Mouse (Mus musculus) embryonic facial prominence, embryonic 12.5 days (tissue): ENCODE data around the gene Ropn1. TPM values are rescaled to one million over a fixed set of nuclear protein-coding genes. Genes with fewer than 3 reads are reported as not detected.
"Not testable (repeated sequence)": the region's sequence is repeated elsewhere in the genome, so short reads cannot be mapped to it uniquely, and the experiment has no call there.

ENCODE experiments used
- ATAC-seq: fragments of 200-750 bp; cut with Nextera tagmentation; 2 replicates; pipeline ENCODE4 v1.8.0; 2017; ENCODE audit not compliant: insufficient number of reproducible peaks, insufficient read depth, low FRiP score, low TSS enrichment
- H3K27ac ChIP-seq: fragments of 300-500 bp; sonication (generic); 2 replicates; pipeline ENCODE4 v1.5.1; 2016; ENCODE audit warnings: mild to moderate bottlenecking
- H3K27me3 ChIP-seq: fragments of 300-500 bp; sonication (generic); 2 replicates; pipeline ENCODE4 v1.6.1; 2016; ENCODE audit warnings: mild to moderate bottlenecking, moderate library complexity
- H3K36me3 ChIP-seq: fragments of 300-500 bp; sonication (generic); 2 replicates; pipeline ENCODE4 v1.6.1; 2016; ENCODE audit warnings: mild to moderate bottlenecking
- H3K4me1 ChIP-seq: fragments of 300-500 bp; sonication (generic); 2 replicates; pipeline ENCODE4 v1.6.1; 2016
- H3K4me2 ChIP-seq: fragments of 300-500 bp; sonication (generic); replicated peaks from 2 replicates; pipeline ENCODE4 v1.6.1; 2016; ENCODE audit warnings: mild to moderate bottlenecking, moderate library complexity
- H3K4me3 ChIP-seq: fragments of 300-500 bp; sonication (generic); 2 replicates; pipeline ENCODE4 v1.5.1; 2016; ENCODE audit warnings: mild to moderate bottlenecking
- H3K9ac ChIP-seq: fragments of 300-500 bp; sonication (generic); 2 replicates; pipeline ENCODE4 v1.6.1; 2016; ENCODE audit warnings: mild to moderate bottlenecking, moderate library complexity
- H3K9me3 ChIP-seq: fragments of 300-500 bp; sonication (generic); 2 replicates; pipeline ENCODE4 v1.6.1; 2016; ENCODE audit warnings: mild to moderate bottlenecking, moderate library complexity
- WGBS: fragments of 180-500 bp; shearing (Covaris S2); methylation state at CpG from one replicate; pipeline ENCODE4 v1.1.7; 2016; 5-methylcytosine and 5-hydroxymethylcytosine counted together
- polyA plus RNA-seq: library from polyadenylated mRNA; unstranded; fragments of >200 nt; fragmentation: Nextera tagmentation; extraction: Ambion mirVana; gene quantifications from 2 replicates; pipeline ENCODE4 v1.2.1, GENCODE M21; 2016

The Ropn1 gene
- polyA plus RNA-seq, 1 experiment from 2014 or later: not detected

GRCm38 (mm10) chr16:34657566-34657965, 7.8 kb downstream of the Ropn1 start:
- H3K4me3 ChIP-seq: peak overlapping the region; percentile 25
- ATAC-seq, H3K27ac ChIP-seq, H3K9ac ChIP-seq, H3K4me1 ChIP-seq, H3K9me3 ChIP-seq, H3K36me3 ChIP-seq, H3K27me3 ChIP-seq: not testable (repeated sequence)
- H3K4me2 ChIP-seq: peak overlapping the region; percentile 59
- 3% methylated on average over 16 of the region's 16 CpGs for WGBS

- Histone ChIP-seq H3K9ac (no peak overlapping the region), H3K4me3 (peak overlapping the region; percentile 25; the same call in 1 of the 2 replicates), H3K9me3 (no peaks in the 10 kb centered on the region), H3K27me3 (0 out of 2 replicates have a peak, but pooled peaks cover 4% of the 10 kb centered on the region), H3K4me1 (peaks cover 5% of the 10 kb centered on the region; the same call in 1 of the 2 replicates), H3K4me2 (peak overlapping the region; percentile 59), H3K27ac (no peak overlapping the region), H3K36me3 (no peaks in the 10 kb centered on the region)
- ATAC-seq: no peak
- 32% methylated on average over 5 of the region's 5 CpGs for WGBS
Measured at GRCm38 (mm10) chr16:34657983-34658382, 8.3 kb downstream of the Ropn1 start.

- 35% methylated on average over 11 of the region's 11 CpGs for WGBS
- Histone ChIP-seq H3K4me2 (peak overlapping the region; percentile 59), H3K27ac (no peak overlapping the region), H3K4me1 (peaks cover 6% of the 10 kb centered on the region; the same call in 1 of the 2 replicates), H3K9ac (no peak overlapping the region), H3K27me3 (0 out of 2 replicates have a peak, but pooled peaks cover 4% of the 10 kb centered on the region), H3K4me3 (peak overlapping the region; percentile 25; the same call in 1 of the 2 replicates), H3K36me3 (no peaks in the 10 kb centered on the region), H3K9me3 (no peaks in the 10 kb centered on the region)
- peak; percentile 73; the same call in 1 of the 2 replicates for ATAC-seq
Measured at GRCm38 (mm10) chr16:34658388-34658787, 8.7 kb downstream of the Ropn1 start.

- peaks cover 14% of the 10 kb centered on the region; the same call in 1 of the 2 replicates for H3K27me3 ChIP-seq
- no peak for ATAC-seq
- H3K36me3 ChIP-seq: no peaks in the 10 kb centered on the region
- H3K9me3 ChIP-seq: no peaks in the 10 kb centered on the region
- H3K27ac ChIP-seq: no peak overlapping the region
- no peak overlapping the region for H3K4me2 ChIP-seq
- 0 out of 2 replicates have a peak, but pooled peaks cover 3% of the 10 kb centered on the region for H3K4me1 ChIP-seq
- WGBS: 77% methylated on average over 3 of the region's 3 CpGs
- no peak overlapping the region for H3K4me3 ChIP-seq
- H3K9ac ChIP-seq: no peak overlapping the region
Measured at GRCm38 (mm10) chr16:34664553-34664952, 14.8 kb downstream of the Ropn1 start.

- Histone ChIP-seq H3K27ac (no peak overlapping the region), H3K9ac (no peak overlapping the region), H3K4me1 (0 out of 2 replicates have a peak, but pooled peaks cover 3% of the 10 kb centered on the region), H3K27me3 (peaks cover 10% of the 10 kb centered on the region; the same call in 1 of the 2 replicates), H3K4me2 (peak overlapping the region; percentile 34), H3K36me3 (no peaks in the 10 kb centered on the region), H3K9me3 (no peaks in the 10 kb centered on the region), H3K4me3 (no peak overlapping the region)
- 13% methylated on average over 20 of the region's 20 CpGs for WGBS
- ATAC-seq: no peak; the same call in 1 of the 2 replicates
Measured at GRCm38 (mm10) chr16:34667031-34667726, 17.5 kb downstream of the Ropn1 start.

GRCm38 (mm10) chr16:34668341-34668740, 18.6 kb downstream of the Ropn1 start:
- H3K27me3 ChIP-seq: peaks cover 9% of the 10 kb centered on the region; the same call in 1 of the 2 replicates
- H3K36me3 ChIP-seq: no peaks in the 10 kb centered on the region
- 0 out of 2 replicates have a peak, but pooled peaks have one; percentile 10 for ATAC-seq
- H3K4me1 ChIP-seq: no peaks in the 10 kb centered on the region
- no peak overlapping the region for H3K4me2 ChIP-seq
- no peak overlapping the region for H3K4me3 ChIP-seq
- no peak overlapping the region for H3K27ac ChIP-seq
- no peaks in the 10 kb centered on the region for H3K9me3 ChIP-seq
- no peak overlapping the region for H3K9ac ChIP-seq
- WGBS: 80% methylated on average over 9 of the region's 9 CpGs

GRCm38 (mm10) chr16:34671966-34672365, 22.2 kb downstream of the Ropn1 start:
- no peaks in the 10 kb centered on the region for H3K36me3 ChIP-seq
- no peak overlapping the region for H3K27ac ChIP-seq
- H3K27me3 ChIP-seq: 0 out of 2 replicates have a peak, but pooled peaks cover 4% of the 10 kb centered on the region
- WGBS: 68% methylated on average over 7 of the region's 7 CpGs
- no peak overlapping the region for H3K4me2 ChIP-seq
- H3K4me1 ChIP-seq: no peaks in the 10 kb centered on the region
- ATAC-seq: no peak
- H3K9ac ChIP-seq: no peak overlapping the region
- H3K9me3 ChIP-seq: no peaks in the 10 kb centered on the region
- H3K4me3 ChIP-seq: no peak overlapping the region

- Histone ChIP-seq H3K4me2 (no peak overlapping the region), H3K4me1 (no peaks in the 10 kb centered on the region), H3K27me3 (no peaks in the 10 kb centered on the region), H3K27ac (no peak overlapping the region), H3K36me3 (no peaks in the 10 kb centered on the region), H3K9ac (no peak overlapping the region), H3K4me3 (no peak overlapping the region), H3K9me3 (no peaks in the 10 kb centered on the region)
- 75% methylated on average over 3 of the region's 3 CpGs for WGBS
- no peak for ATAC-seq
Measured at GRCm38 (mm10) chr16:34672822-34673221, 23.1 kb downstream of the Ropn1 start.

- Histone ChIP-seq H3K9ac (no peak overlapping the region), H3K4me1 (no peaks in the 10 kb centered on the region), H3K27ac (no peak overlapping the region), H3K36me3 (no peaks in the 10 kb centered on the region), H3K4me2 (no peak overlapping the region), H3K27me3 (no peaks in the 10 kb centered on the region), H3K9me3 (no peaks in the 10 kb centered on the region), H3K4me3 (no peak overlapping the region)
- ATAC-seq: no peak
- 92% methylated on average over 6 of the region's 6 CpGs for WGBS
Measured at GRCm38 (mm10) chr16:34674365-34674764, 24.6 kb downstream of the Ropn1 start.

GRCm38 (mm10) chr16:34681823-34682222, 32.1 kb downstream of the Ropn1 start:
- ATAC-seq: no peak
- H3K36me3 ChIP-seq: no peaks in the 10 kb centered on the region
- no peaks in the 10 kb centered on the region for H3K27me3 ChIP-seq

GRCm38 (mm10) chr16:34689879-34690278, 40.2 kb downstream of the Ropn1 start:
- Histone ChIP-seq H3K9ac (no peak overlapping the region), H3K27me3 (no peaks in the 10 kb centered on the region), H3K9me3 (no peaks in the 10 kb centered on the region), H3K27ac (no peak overlapping the region), H3K4me1 (peaks cover 7% of the 10 kb centered on the region), H3K4me2 (no peak overlapping the region), H3K4me3 (peak overlapping the region; percentile 54), H3K36me3 (no peaks in the 10 kb centered on the region)
- ATAC-seq: no peak
- WGBS: 72% methylated on average over 3 of the region's 3 CpGs

More at GRCm38 (mm10) chr16:34681823-34682222, 32.1 kb downstream of the Ropn1 start:
- Histone ChIP-seq H3K9me3 (no peaks in the 10 kb centered on the region), H3K9ac (no peak overlapping the region), H3K27ac (no peak overlapping the region), H3K4me1 (no peaks in the 10 kb centered on the region), H3K4me3 (no peak overlapping the region), H3K4me2 (no peak overlapping the region)
